Mouse (Mus musculus) retina, postnatal 7 days (tissue): ENCODE results near the gene Olfr1279.
"Not testable (repeated sequence)": the region's sequence is repeated elsewhere in the genome, so short reads cannot be mapped to it uniquely, and the experiment has no call there.

Source experiments
- DNase-seq: peaks from one replicate; pipeline ENCODE4 v3.0.0-alpha.2; 2012; ENCODE audit warnings: low read depth, low spot score

Olfr1279 gene

GRCm38 (mm10) chr2:111300374-111300773 lies at the start of gene Olfr1279:
Olfr1279 (plus strand) TSS chr2:111300635.
- no peak for DNase-seq

DNA sequence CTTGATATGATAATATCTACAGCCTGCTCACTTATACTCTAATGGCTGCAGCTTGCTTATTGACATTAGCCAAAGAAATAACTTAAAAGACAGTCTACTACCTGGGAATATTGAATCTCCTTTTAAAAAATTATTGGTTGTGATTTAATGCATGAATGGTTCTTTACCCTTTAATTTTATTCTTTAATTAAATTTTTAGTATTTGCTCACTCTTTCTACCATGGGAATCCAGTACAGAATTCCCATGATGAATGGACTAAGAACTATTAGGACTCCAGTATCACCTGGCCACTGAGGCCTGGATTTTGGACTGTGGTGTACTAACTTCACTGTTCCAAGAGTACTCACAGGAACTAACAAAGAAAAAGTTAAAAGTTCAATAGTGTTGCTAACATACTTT lies 46.2 kb upstream of the Olfr1279 start, which contains the start of gene Olfr1276:
Gene Olfr1276 (plus strand): TSS at position 301 of the 400 bp plus-strand sequence.
- no peak for DNase-seq

GRCm38 (mm10) chr2:111274006-111274405 lies 26.4 kb upstream of the Olfr1279 start, which contains the start of gene Olfr1277:
Olfr1277 (minus strand) TSS chr2:111274106.
- no peak for DNase-seq

DNA sequence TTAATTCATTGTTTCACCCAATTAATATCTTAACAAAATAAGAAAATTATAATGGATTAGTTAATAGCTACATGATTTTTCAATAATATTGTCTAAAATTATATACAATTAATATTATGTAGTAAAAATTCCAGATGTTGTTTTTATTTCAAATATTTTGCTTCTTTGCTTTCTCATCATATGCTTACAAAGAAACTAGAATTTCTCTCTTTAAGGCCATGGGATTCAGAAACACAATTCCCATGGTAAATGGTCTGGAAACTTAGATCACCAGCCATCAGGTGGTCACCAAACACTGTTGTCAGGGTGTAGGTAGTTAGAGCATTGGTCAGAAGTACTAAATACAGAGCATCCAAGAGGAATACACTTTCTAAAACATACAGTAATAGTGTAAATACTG lies 10.6 kb upstream of the Olfr1279 start, which contains the start of gene Olfr1278:
Gene Olfr1278 (plus strand): TSS at position 301 of the 400 bp plus-strand sequence.
- no peak for DNase-seq

GRCm38 (mm10) chr2:111298541-111298940 lies 1.9 kb upstream of the Olfr1279 start:
- no peak for DNase-seq

GRCm38 (mm10) chr2:111313717-111314116 lies 13.3 kb downstream of the Olfr1279 start, which contains the start of gene Olfr1280:
Olfr1280 (plus strand) TSS chr2:111314017.
- no peak for DNase-seq

DNA sequence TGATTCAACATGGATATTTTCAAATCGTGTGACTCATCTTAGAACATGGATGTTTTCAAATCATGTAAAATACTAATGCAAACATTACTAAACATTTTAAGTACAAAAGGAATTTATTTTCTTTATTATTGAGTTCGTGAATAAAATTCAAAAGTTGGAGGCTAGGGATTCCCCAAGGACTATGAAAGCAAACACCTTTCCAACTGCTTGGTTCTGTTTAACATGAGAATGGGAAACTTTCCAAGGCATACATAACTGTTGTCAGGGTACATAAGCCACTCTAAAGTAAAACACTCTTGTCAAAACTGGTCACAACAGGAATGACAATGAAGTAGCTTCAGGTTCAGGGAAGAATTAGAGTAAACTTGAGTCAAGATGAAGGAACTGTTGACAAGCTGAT lies 25.8 kb downstream of the Olfr1279 start, which contains the start of gene Olfr1281:
Gene Olfr1281 (plus strand): TSS at position 301 of the 400 bp plus-strand sequence.
- DNase-seq, result no peak

DNA sequence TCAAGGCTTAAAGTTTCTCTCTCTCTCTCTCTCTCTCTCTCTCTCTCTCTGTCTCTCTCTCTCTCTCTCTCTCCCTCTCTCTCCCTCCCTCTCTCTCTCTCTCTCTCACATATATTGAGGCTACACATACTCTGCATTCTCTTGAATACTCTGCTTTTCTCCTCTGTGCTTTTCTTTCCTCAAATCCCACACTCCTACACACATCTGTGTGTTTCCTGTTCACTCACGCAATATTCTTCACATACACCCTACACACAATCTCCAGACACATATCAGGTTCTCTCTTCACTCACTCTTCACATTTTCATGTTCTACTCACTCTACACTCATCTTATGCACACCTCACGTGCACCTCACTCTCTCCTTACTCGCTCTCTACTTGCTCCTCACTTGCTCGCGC lies 33.3 kb downstream of the Olfr1279 start:
- not testable (repeated sequence) for DNase-seq

DNA sequence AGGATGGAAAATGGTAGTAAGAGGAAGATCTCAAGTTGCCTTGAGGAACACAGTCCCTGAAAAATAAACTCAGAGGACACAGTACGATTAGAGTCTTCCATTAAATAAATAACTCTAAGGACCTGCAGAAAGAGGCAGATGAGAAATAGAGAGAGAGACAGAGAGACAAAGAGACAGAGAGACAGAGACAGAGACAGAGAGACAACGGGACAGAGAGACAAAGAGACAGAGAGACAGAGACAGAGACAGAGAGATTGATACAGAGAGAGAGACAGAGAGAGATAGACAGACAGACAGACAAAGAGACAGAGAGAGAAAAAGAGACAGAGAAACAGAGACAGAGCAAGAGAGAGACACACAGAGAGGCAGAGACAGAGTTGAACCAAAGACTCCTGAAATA lies 35.5 kb downstream of the Olfr1279 start, which contains the start of gene Olfr1282:
Gene Olfr1282 (minus strand): TSS at position 101 of the 400 bp plus-strand sequence.
- DNase-seq, result no peak
